Mouse (Mus musculus): Measurements from ENCODE around the gene 4632433K11Rik.

The 4632433K11Rik gene

DNA sequence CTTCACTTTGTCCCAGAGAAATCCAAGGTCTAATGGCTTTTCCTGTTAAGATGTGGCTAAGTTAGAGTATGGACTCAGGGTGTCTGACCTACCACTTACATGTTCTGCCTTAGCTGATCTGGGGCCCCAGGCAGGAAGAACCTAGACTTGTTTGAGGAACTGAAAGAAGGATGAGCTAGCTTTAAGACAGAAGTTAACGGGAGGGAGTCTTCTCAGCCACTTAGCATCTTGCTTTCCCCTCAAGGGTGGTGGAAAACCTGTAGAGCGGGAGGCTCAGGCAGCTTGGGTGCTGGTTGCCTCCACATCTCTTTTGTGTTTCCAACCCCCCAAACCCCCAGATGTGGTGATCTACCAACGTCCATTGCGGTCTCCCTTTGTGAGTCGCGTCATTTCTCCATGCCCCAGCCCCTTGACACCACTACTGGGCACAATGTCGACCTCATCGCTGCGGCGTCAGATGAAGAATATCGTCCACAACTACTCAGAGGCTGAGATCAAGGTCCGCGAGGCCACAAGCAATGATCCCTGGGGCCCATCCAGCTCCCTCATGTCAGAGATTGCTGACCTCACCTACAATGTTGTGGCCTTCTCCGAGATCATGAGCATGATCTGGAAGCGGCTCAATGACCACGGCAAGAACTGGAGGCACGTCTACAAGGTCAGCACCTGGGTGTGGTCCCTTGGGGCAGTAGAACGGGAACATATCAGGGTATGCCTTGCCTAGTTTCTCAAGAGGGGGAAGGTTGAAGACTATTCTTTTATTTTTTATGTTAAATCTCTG, 49.6 kb downstream of the 4632433K11Rik start:
- DNase-seq (ENCODE audit: low read depth in 2 of 2, low spot score in 2 of 2) = no peak
